ENCODE assay signal across 7 mouse cellular contexts in genomic region chr10:67002207-67003008, GRCm38 (mm10).
DNase-seq lines count a peak whose midpoint lies in the region; ATAC-seq and TF ChIP-seq lines count a peak whose summit lies in the region.

No protein-coding gene starts in this region.

- H3K4me1 ChIP-seq in hindbrain, postnatal 0 days (ENCODE audit: insufficient read depth, low read length) = peaks cover 14% of the 10 kb centered on the region
- peaks cover 37% of the 10 kb centered on the region for H3K4me1 ChIP-seq in limb, embryonic 13.5 days
- H3K4me1 ChIP-seq in midbrain, embryonic 12.5 days = peaks cover 29% of the 10 kb centered on the region
- 0 out of 2 replicates have a peak, but pooled peaks cover 2% of the 10 kb centered on the region for H3K4me1 ChIP-seq in stomach, postnatal 0 days (replicated peaks; ENCODE audit: control insufficient read depth, insufficient read depth)

- ATAC-seq in hindbrain, postnatal 0 days = peak; percentile 42
- ATAC-seq in limb, embryonic 13.5 days (ENCODE audit: low FRiP score, low read depth) = peak; percentile 79
- ATAC-seq in midbrain, embryonic 12.5 days (ENCODE audit: low FRiP score, low read depth) = peak; percentile 48
- peak; percentile 91 for ATAC-seq in stomach, postnatal 0 days (ENCODE audit: low FRiP score, low TSS enrichment)

- H3K27ac ChIP-seq in hindbrain, postnatal 0 days = peak overlapping the region; percentile 85
- H3K27ac ChIP-seq in limb, embryonic 13.5 days = peak overlapping the region; percentile 94
- H3K27ac ChIP-seq in midbrain, embryonic 12.5 days (replicated peaks) = peak overlapping the region; percentile 83
- peak overlapping the region; percentile 95 for H3K27ac ChIP-seq in stomach, postnatal 0 days (replicated peaks)

- H3K9me3 ChIP-seq in hindbrain, postnatal 0 days (ENCODE audit: low read length) = no peaks in the 10 kb centered on the region
- no peaks in the 10 kb centered on the region; the same call in 1 of the 2 replicates for H3K9me3 ChIP-seq in limb, embryonic 13.5 days
- no peaks in the 10 kb centered on the region for H3K9me3 ChIP-seq in midbrain, embryonic 12.5 days
- H3K9me3 ChIP-seq in stomach, postnatal 0 days (ENCODE audit: control insufficient read depth, low read length) = no peaks in the 10 kb centered on the region

- no peak for TF ChIP-seq CTCF in hindbrain, postnatal 0 days (IDR thresholded peaks at IDR 0.05; ENCODE audit: low read depth)
- TF ChIP-seq CTCF in stomach, postnatal 0 days (IDR thresholded peaks at IDR 0.05; ENCODE audit: low read depth) = no peak

- no peaks in the 10 kb centered on the region for H3K27me3 ChIP-seq in hindbrain, postnatal 0 days (ENCODE audit: insufficient read depth, low read length)
- H3K27me3 ChIP-seq in limb, embryonic 13.5 days = no peaks in the 10 kb centered on the region
- peaks cover 5% of the 10 kb centered on the region; the same call in 1 of the 2 replicates for H3K27me3 ChIP-seq in midbrain, embryonic 12.5 days
- no peaks in the 10 kb centered on the region for H3K27me3 ChIP-seq in stomach, postnatal 0 days (ENCODE audit: control insufficient read depth, insufficient read depth, low read length)

- TF ChIP-seq EP300 in stomach, postnatal 0 days (optimal IDR thresholded peaks at IDR 0.05) = peak; percentile 18

- H3K4me3 ChIP-seq in hindbrain, postnatal 0 days (ENCODE audit: low read length) = peak overlapping the region; percentile 30
- peak overlapping the region; percentile 36 for H3K4me3 ChIP-seq in limb, embryonic 13.5 days
- H3K4me3 ChIP-seq in midbrain, embryonic 12.5 days = peak overlapping the region; percentile 29
- peak overlapping the region; percentile 13 for H3K4me3 ChIP-seq in stomach, postnatal 0 days (ENCODE audit: low read depth, low read length)

- peak; percentile 82 to 90 for DNase-seq in adrenal gland, adult (ENCODE audit: inconsistent age in 2 of 2, low spot score in 1 of 2)
- DNase-seq in cerebellum, adult 9-11 months = peak; percentile 49
- peak; percentile 89 for DNase-seq in gastrocnemius, postnatal 25 days
- peak; percentile 36 for DNase-seq in hindbrain, postnatal 0 days (ENCODE audit: low spot score)
- peak; percentile 84 for DNase-seq in stomach, postnatal 0 days (ENCODE audit: low spot score)

- H3K36me3 ChIP-seq in hindbrain, postnatal 0 days (ENCODE audit: insufficient read depth, low read length) = no peaks in the 10 kb centered on the region
- H3K36me3 ChIP-seq in limb, embryonic 13.5 days = no peaks in the 10 kb centered on the region
- no peaks in the 10 kb centered on the region for H3K36me3 ChIP-seq in midbrain, embryonic 12.5 days
- H3K36me3 ChIP-seq in stomach, postnatal 0 days (ENCODE audit: control insufficient read depth, insufficient read depth, low read length) = no peaks in the 10 kb centered on the region

- peak overlapping the region; percentile 36 for H3K9ac ChIP-seq in hindbrain, postnatal 0 days (replicated peaks; ENCODE audit: low read length)
- peak overlapping the region; percentile 45; the same call in 1 of the 2 replicates for H3K9ac ChIP-seq in limb, embryonic 13.5 days
- peak overlapping the region; percentile 22 for H3K9ac ChIP-seq in midbrain, embryonic 12.5 days (replicated peaks)
- H3K9ac ChIP-seq in stomach, postnatal 0 days (ENCODE audit: low read length) = peak overlapping the region; percentile 58

- peak overlapping the region; percentile 70 for H3K4me2 ChIP-seq in hindbrain, postnatal 0 days (ENCODE audit: low read depth, low read length)
- H3K4me2 ChIP-seq in limb, embryonic 13.5 days (replicated peaks) = peak overlapping the region; percentile 69
- H3K4me2 ChIP-seq in midbrain, embryonic 12.5 days (replicated peaks) = peak overlapping the region; percentile 51
- H3K4me2 ChIP-seq in stomach, postnatal 0 days (replicated peaks; ENCODE audit: low read depth) = peak overlapping the region; percentile 70

- 11% methylated on average over 30 of the region's 30 CpGs for WGBS in hindbrain, postnatal 0 days
- 6% methylated on average over 30 of the region's 30 CpGs for WGBS in limb, embryonic 13.5 days
- WGBS in midbrain, embryonic 12.5 days = 13% methylated on average over 30 of the region's 30 CpGs
- 12% methylated on average over 30 of the region's 30 CpGs for WGBS in stomach, postnatal 0 days

Comparison
In these comparisons a context has a peak if more than half of its experiments do, and no peak if none do; other contexts are left out.
1. Peak in every context shown above with its lines: DNase-seq, ATAC-seq, H3K4me3 ChIP-seq and H3K27ac ChIP-seq.
2. DNase-seq: peak in every context shown above with its lines; median percentile 89 in gastrocnemius, postnatal 25 days; 86 in adrenal gland, adult; 84 in stomach, postnatal 0 days; 49 in cerebellum, adult 9-11 months; 36 in hindbrain, postnatal 0 days.